Mouse (Mus musculus): ENCODE data around the gene Rin1.
"Not testable (repeated sequence)": the region's sequence is repeated elsewhere in the genome, so short reads cannot be mapped to it uniquely, and the experiment has no call there.

The Rin1 gene

GRCm38 (mm10) chr19:5068570-5069234 is 18.4 kb downstream of the Rin1 start:
- DNase-seq (ENCODE audit: low spot score in 2 of 2) = no peak

GRCm38 (mm10) chr19:5069486-5069885 is 19.2 kb downstream of the Rin1 start:
- DNase-seq (ENCODE audit: low spot score in 2 of 2) = no peak

- no peak for DNase-seq (ENCODE audit: low spot score in 2 of 2)
Measured at GRCm38 (mm10) chr19:5069978-5070377, 19.7 kb downstream of the Rin1 start.

GRCm38 (mm10) chr19:5071077-5071476 is 20.8 kb downstream of the Rin1 start:
- no peak for DNase-seq (ENCODE audit: low spot score in 2 of 2)

- DNase-seq (ENCODE audit: low spot score in 2 of 2) = peak; percentile 75 to 83
Measured at GRCm38 (mm10) chr19:5071545-5072369, 21.5 kb downstream of the Rin1 start.

GRCm38 (mm10) chr19:5072389-5073019 is 22.2 kb downstream of the Rin1 start:
- no peak for DNase-seq (ENCODE audit: low spot score in 2 of 2)

- DNase-seq (ENCODE audit: low spot score in 2 of 2) = peak in 1 of 2 experiments; percentile 56
Measured at GRCm38 (mm10) chr19:5073028-5073427, 22.7 kb downstream of the Rin1 start.

- DNase-seq (ENCODE audit: low spot score in 2 of 2) = no peak
Measured at GRCm38 (mm10) chr19:5073518-5073917, 23.2 kb downstream of the Rin1 start.

GRCm38 (mm10) chr19:5079279-5079678 is 29.0 kb downstream of the Rin1 start:
- DNase-seq (ENCODE audit: low spot score in 2 of 2) = no peak

- DNase-seq (ENCODE audit: low spot score in 2 of 2) = no peak
Measured at GRCm38 (mm10) chr19:5082005-5082404, 31.7 kb downstream of the Rin1 start.

- no peak for DNase-seq (ENCODE audit: low spot score in 2 of 2)
Measured at GRCm38 (mm10) chr19:5082596-5082995, 32.3 kb downstream of the Rin1 start.

GRCm38 (mm10) chr19:5083961-5084833 is 33.9 kb downstream of the Rin1 start:
- no peak for DNase-seq (ENCODE audit: low spot score in 2 of 2)

GRCm38 (mm10) chr19:5084834-5085144 is 34.5 kb downstream of the Rin1 start:
- no peak for DNase-seq (ENCODE audit: low spot score in 2 of 2)

- peak in 1 of 2 experiments; percentile 71 for DNase-seq (ENCODE audit: low spot score in 2 of 2)
Measured at GRCm38 (mm10) chr19:5085145-5085863, 35.0 kb downstream of the Rin1 start, which contains the start of gene Tmem151a. Gene Tmem151a, minus strand, starts transcription at chr19:5085531.

- DNase-seq (ENCODE audit: low spot score in 2 of 2) = not testable (repeated sequence)
Measured at GRCm38 (mm10) chr19:5086533-5086932, 36.3 kb downstream of the Rin1 start.

- DNase-seq (ENCODE audit: low spot score in 2 of 2) = peak; percentile 89 to 96
Measured at GRCm38 (mm10) chr19:5087884-5088728, 37.8 kb downstream of the Rin1 start, which contains the start of gene Yif1a. Gene Yif1a, plus strand, starts transcription at chr19:5088538.

GRCm38 (mm10) chr19:5089324-5089723 is 39.0 kb downstream of the Rin1 start:
- no peak for DNase-seq (ENCODE audit: low spot score in 2 of 2)

- no peak for DNase-seq (ENCODE audit: low spot score in 2 of 2)
Measured at GRCm38 (mm10) chr19:5092083-5092482, 41.8 kb downstream of the Rin1 start.

- DNase-seq (ENCODE audit: low spot score in 2 of 2) = no peak
Measured at GRCm38 (mm10) chr19:5093481-5094242, 43.4 kb downstream of the Rin1 start.
